Mouse (Mus musculus) G1E (cell line): Measurements from ENCODE around the gene Morn5.

ENCODE experiments used
- CTCF ChIP-seq: IDR thresholded peaks from 2 replicates; pipeline ENCODE4 v1.5.1; 2012; ENCODE audit warnings: low read depth, low read length, inconsistent platforms, mixed read lengths
- GATA1 ChIP-seq: IDR thresholded peaks from 2 replicates; pipeline ENCODE4 v1.6.1; 2012; ENCODE audit warnings: borderline replicate concordance, low read length, inconsistent platforms, mixed read lengths
- GATA2 ChIP-seq: IDR thresholded peaks from 2 replicates; pipeline ENCODE4 v1.6.1; 2012; ENCODE audit warnings: low read depth, low read length, inconsistent platforms, borderline replicate concordance
- POLR2AphosphoS5 ChIP-seq: IDR thresholded peaks from 2 replicates; pipeline ENCODE4 v1.6.1; 2012; ENCODE audit warnings: low read depth, low read length, inconsistent platforms; ENCODE audit not compliant: insufficient replicate concordance
- TAL1 ChIP-seq: conservative IDR thresholded peaks from 2 replicates; pipeline ENCODE4 v1.6.1; 2012; ENCODE audit warnings: low read depth, low read length, inconsistent platforms, mixed read lengths

GRCm38 (mm10) chr2:36075210-36075609 lies 26.0 kb downstream of the Morn5 start:
- no peak for TF ChIP-seq CTCF
- no peak for TF ChIP-seq TAL1
- TF ChIP-seq POLR2AphosphoS5, result no peak
- TF ChIP-seq GATA1, result no peak
- TF ChIP-seq GATA2, result no peak
